7 mouse cellular contexts compared by ENCODE assay signal in the genomic region with DNA sequence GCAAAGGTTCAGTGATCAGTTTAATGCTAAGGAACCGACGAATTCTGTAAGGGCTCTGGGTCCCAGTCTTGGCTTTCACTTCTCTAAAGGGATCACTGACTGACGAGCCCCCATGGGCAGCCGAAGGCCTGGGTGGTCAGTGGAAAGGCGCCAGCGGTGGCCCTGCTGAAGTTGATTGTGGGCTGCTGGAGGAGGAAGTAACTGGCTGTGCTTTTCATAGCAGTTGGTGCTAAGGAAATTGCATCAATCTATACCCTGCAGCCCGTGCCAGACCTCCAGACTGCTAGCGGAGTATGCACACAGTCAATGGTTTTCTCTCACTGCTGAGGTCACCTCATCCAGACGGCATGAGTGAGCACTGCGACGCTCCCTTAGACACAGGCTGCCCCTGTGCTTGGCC. TPM values are rescaled to one million over a fixed set of nuclear protein-coding genes. Genes with fewer than 3 reads are reported as not detected.
DNase-seq lines count a peak whose midpoint lies in the region; ATAC-seq lines count a peak whose summit lies in the region.

No protein-coding gene starts in this region.

- ATAC-seq in forebrain, embryonic 15.5 days (replicated peaks) = no peak
- ATAC-seq in intestine, embryonic 15.5 days = peak; percentile 44; the same call in 1 of the 2 replicates

- 42% methylated on average over 11 of the region's 11 CpGs for WGBS in forebrain, embryonic 15.5 days
- WGBS in intestine, embryonic 15.5 days = 53% methylated on average over 11 of the region's 11 CpGs

- H3K27me3 ChIP-seq in forebrain, embryonic 15.5 days = peaks cover 10% of the 10 kb centered on the region; the same call in 1 of the 2 replicates
- peaks cover 31% of the 10 kb centered on the region for H3K27me3 ChIP-seq in intestine, embryonic 15.5 days (replicated peaks)

- H3K36me3 ChIP-seq in forebrain, embryonic 15.5 days = no peaks in the 10 kb centered on the region
- H3K36me3 ChIP-seq in intestine, embryonic 15.5 days = no peaks in the 10 kb centered on the region

- peak overlapping the region; percentile 51 for H3K4me3 ChIP-seq in forebrain, embryonic 15.5 days
- peak overlapping the region; percentile 49; the same call in 1 of the 2 replicates for H3K4me3 ChIP-seq in intestine, embryonic 15.5 days (replicated peaks)

- H3K4me2 ChIP-seq in forebrain, embryonic 15.5 days (replicated peaks) = no peak overlapping the region
- H3K4me2 ChIP-seq in intestine, embryonic 15.5 days (replicated peaks) = peak overlapping the region; percentile 97

- DNase-seq in spleen, adult 18-20 months = peak; percentile 49 to 53
- no peak for DNase-seq in spleen, adult 12 weeks (ENCODE audit: low spot score)
- peak; percentile 58 for DNase-seq in lung, postnatal 25 days (ENCODE audit: low spot score)
- DNase-seq in spleen, postnatal 36 days (ENCODE audit: low spot score in 2 of 2) = peak; percentile 70
- DNase-seq in urinary bladder, adult 18-20 months (ENCODE audit: low spot score in 2 of 2) = no peak

- H3K4me1 ChIP-seq in forebrain, embryonic 15.5 days = peaks cover 21% of the 10 kb centered on the region
- H3K4me1 ChIP-seq in intestine, embryonic 15.5 days (replicated peaks) = peaks cover 17% of the 10 kb centered on the region

- no peak overlapping the region for H3K27ac ChIP-seq in forebrain, embryonic 15.5 days (replicated peaks)
- H3K27ac ChIP-seq in intestine, embryonic 15.5 days = no peak overlapping the region

- H3K9ac ChIP-seq in forebrain, embryonic 15.5 days (replicated peaks) = no peak overlapping the region
- H3K9ac ChIP-seq in intestine, embryonic 15.5 days = no peak overlapping the region

- H3K9me3 ChIP-seq in forebrain, embryonic 15.5 days = no peaks in the 10 kb centered on the region
- no peaks in the 10 kb centered on the region for H3K9me3 ChIP-seq in intestine, embryonic 15.5 days

RNA-seq across cellular contexts. Expression of a gene that starts 1.3 kb away (rescaled TPM):
- polyA plus RNA-seq in forebrain, embryonic 15.5 days (2015; fragmentation: Nextera tagmentation; extraction: Ambion mirVana) = 7.1 and 7.6 TPM in 2 replicates
- polyA plus RNA-seq in intestine, embryonic 15.5 days (2015; fragmentation: Nextera tagmentation; extraction: Ambion mirVana) = 16.1 and 17.2 TPM in 2 replicates

RNA-seq across cellular contexts. Expression of a gene that starts 4.5 kb away (rescaled TPM):
- not detected in 2 replicates for polyA plus RNA-seq in forebrain, embryonic 15.5 days (2015; fragmentation: Nextera tagmentation; extraction: Ambion mirVana)
- not detected in 2 replicates for polyA plus RNA-seq in intestine, embryonic 15.5 days (2015; fragmentation: Nextera tagmentation; extraction: Ambion mirVana)

RNA-seq across cellular contexts. Expression of a gene that starts 30.8 kb away (rescaled TPM):
- 96.3 and 108 TPM in 2 replicates for polyA plus RNA-seq in forebrain, embryonic 15.5 days (2015; fragmentation: Nextera tagmentation; extraction: Ambion mirVana)
- 57.4 and 60.0 TPM in 2 replicates for polyA plus RNA-seq in intestine, embryonic 15.5 days (2015; fragmentation: Nextera tagmentation; extraction: Ambion mirVana)

Comparison
In these comparisons a context has a peak if more than half of its experiments do, and no peak if none do; other contexts are left out.
1. DNase-seq: peak in spleen, adult 18-20 months (2 of 2), lung, postnatal 25 days (single experiment) and spleen, postnatal 36 days (2 of 2); none in spleen, adult 12 weeks (single experiment) and urinary bladder, adult 18-20 months (0 of 2).